Mouse (Mus musculus): Measurements from ENCODE around the gene Cstb.

GRCm38 (mm10) chr10:78441606-78442005 is 16.1 kb downstream of the Cstb start:
- TF ChIP-seq CTCF (conservative IDR thresholded peaks at IDR 0.05; ENCODE audit: low read length) (no peak), NANOG (IDR thresholded peaks at IDR 0.05; ENCODE audit: borderline replicate concordance, low read length) (0 out of 2 replicates have a peak, but pooled peaks have one; percentile 23)

Measured in E14TG2a.4 (cell line).